Mouse (Mus musculus) neural tube, embryonic 13.5 days (tissue): Measurements from ENCODE around the gene Zbtb12. TPM values are rescaled to one million over a fixed set of nuclear protein-coding genes. Genes with fewer than 3 reads are reported as not detected.

Experiments used
- ATAC-seq: fragments of 200-750 bp; cut with Nextera tagmentation; 2 replicates; pipeline ENCODE4 v1.8.0; 2017; ENCODE audit warnings: low read depth, mild to moderate bottlenecking, moderate TSS enrichment, moderate library complexity
- H3K27ac ChIP-seq: fragments of 300-500 bp; sonication (generic); replicated peaks from 2 replicates; pipeline ENCODE4 v1.5.1; 2015; ENCODE audit warnings: moderate library complexity, mild to moderate bottlenecking, inconsistent platforms
- H3K27me3 ChIP-seq: fragments of 300-500 bp; sonication (generic); 2 replicates; pipeline ENCODE4 v1.6.1; 2015; ENCODE audit warnings: mild to moderate bottlenecking, inconsistent platforms
- H3K36me3 ChIP-seq: fragments of 300-500 bp; sonication (generic); 2 replicates; pipeline ENCODE4 v1.6.1; 2015; ENCODE audit warnings: mild to moderate bottlenecking, inconsistent platforms
- H3K4me1 ChIP-seq: fragments of 300-500 bp; sonication (generic); replicated peaks from 2 replicates; pipeline ENCODE4 v1.6.1; 2015; ENCODE audit warnings: inconsistent platforms
- H3K4me2 ChIP-seq: fragments of 300-500 bp; sonication (generic); 2 replicates; pipeline ENCODE4 v1.6.1; 2015; ENCODE audit warnings: inconsistent platforms, mild to moderate bottlenecking, moderate library complexity
- H3K4me3 ChIP-seq: fragments of 300-500 bp; sonication (generic); 2 replicates; pipeline ENCODE4 v1.5.1; 2015; ENCODE audit warnings: mild to moderate bottlenecking, inconsistent platforms
- H3K9ac ChIP-seq: fragments of 300-500 bp; sonication (generic); 2 replicates; pipeline ENCODE4 v1.6.1; 2015; ENCODE audit warnings: moderate library complexity, mild to moderate bottlenecking, inconsistent platforms
- H3K9me3 ChIP-seq: fragments of 300-500 bp; sonication (generic); 2 replicates; pipeline ENCODE4 v1.6.1; 2016; ENCODE audit warnings: inconsistent platforms
- WGBS: fragments of 180-500 bp; shearing (Covaris S2); methylation state at CpG from one replicate; pipeline ENCODE4 v1.1.7; 2015; 5-methylcytosine and 5-hydroxymethylcytosine counted together
- microRNA-seq: library from miRNA; unstranded; fragments of <30 nt; microRNA quantifications from one replicate; pipeline ENCODE4, GENCODE M21; 2016
- polyA plus RNA-seq: library from polyadenylated mRNA; unstranded; fragments of >200 nt; fragmentation: Nextera tagmentation; extraction: Ambion mirVana; gene quantifications from 2 replicates; pipeline ENCODE4 v1.2.1, GENCODE M21; 2015

Gene Zbtb12
- polyA plus RNA-seq, 1 experiment from 2014 or later, result 10.4 TPM

DNA sequence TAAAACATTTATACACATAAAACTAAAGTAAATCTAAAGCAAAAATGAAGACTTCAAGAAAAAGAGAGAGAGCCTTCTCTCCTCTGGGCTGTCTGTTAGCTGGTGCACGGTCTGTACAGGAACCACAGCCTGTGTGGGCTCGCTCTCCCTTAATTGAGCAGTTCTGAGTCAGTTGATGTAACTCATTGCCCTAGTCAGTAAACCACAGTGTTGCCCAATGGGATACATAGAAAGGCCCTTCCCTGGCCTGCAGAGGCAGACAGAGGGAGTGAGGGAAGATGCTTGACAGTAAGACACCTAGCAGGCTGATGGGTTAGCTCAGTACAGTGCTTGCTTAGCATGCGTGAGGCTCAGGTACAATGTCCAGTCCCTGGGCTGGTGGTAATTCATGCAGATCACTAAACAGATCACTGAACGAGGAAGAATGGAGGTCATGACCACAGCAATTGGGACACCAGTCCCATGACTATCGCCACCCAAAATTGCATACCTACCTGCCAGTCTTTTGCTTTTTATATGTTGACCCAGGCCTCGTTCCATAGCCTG lies 58.8 kb downstream of the Zbtb12 start:
- Histone ChIP-seq H3K27ac (no peak overlapping the region), H3K36me3 (peaks cover 20% of the 10 kb centered on the region), H3K27me3 (no peaks in the 10 kb centered on the region), H3K9ac (no peak overlapping the region), H3K4me1 (peaks cover 7% of the 10 kb centered on the region), H3K4me3 (no peak overlapping the region), H3K9me3 (no peaks in the 10 kb centered on the region), H3K4me2 (no peak overlapping the region)
- 82% methylated on average over 6 of the region's 6 CpGs for WGBS
- no peak for ATAC-seq

DNA sequence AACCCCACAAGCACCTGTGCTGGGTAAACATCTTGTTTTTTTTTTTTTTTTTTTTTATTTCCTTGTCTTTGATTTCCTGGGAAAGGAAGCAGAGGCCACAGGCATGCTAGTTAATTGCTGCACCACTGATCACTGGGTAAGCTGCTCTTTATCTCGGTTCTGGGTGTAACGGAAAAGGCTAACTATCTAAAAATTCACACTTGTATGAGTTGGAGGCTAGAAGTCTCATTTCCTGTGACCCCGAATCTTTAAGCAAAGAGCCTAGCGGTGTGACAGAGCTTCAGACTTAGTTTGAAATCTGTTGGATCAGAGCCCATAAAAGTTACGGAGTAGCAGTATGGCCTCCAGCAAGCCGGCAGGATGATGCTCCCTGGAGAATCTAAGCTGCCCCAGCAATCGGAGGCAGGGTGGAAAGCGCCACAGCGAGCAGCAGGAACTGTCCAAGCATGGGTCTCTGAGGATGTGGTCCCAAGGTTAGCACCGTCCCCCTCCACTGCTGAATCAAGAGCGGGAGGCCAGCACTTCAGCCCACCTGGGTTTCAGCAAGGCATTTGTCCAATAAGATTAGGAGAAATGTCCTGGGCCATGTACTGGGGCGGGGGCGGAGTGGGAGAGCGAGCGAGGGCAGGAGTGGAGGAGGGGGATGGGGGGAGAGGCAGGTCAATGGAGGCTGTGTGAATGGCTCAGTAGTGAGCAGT lies 62.2 kb downstream of the Zbtb12 start:
- Histone ChIP-seq H3K27ac (0 out of 2 replicates have a peak overlapping the region, but pooled peaks have one; percentile 23), H3K9ac (peak overlapping the region; percentile 63), H3K4me2 (peak overlapping the region; percentile 51), H3K4me1 (peaks cover 7% of the 10 kb centered on the region), H3K9me3 (no peaks in the 10 kb centered on the region), H3K36me3 (no peaks in the 10 kb centered on the region), H3K27me3 (no peaks in the 10 kb centered on the region), H3K4me3 (peak overlapping the region; percentile 27)
- ATAC-seq, result no peak
- 5% methylated on average over 15 of the region's 15 CpGs for WGBS

DNA sequence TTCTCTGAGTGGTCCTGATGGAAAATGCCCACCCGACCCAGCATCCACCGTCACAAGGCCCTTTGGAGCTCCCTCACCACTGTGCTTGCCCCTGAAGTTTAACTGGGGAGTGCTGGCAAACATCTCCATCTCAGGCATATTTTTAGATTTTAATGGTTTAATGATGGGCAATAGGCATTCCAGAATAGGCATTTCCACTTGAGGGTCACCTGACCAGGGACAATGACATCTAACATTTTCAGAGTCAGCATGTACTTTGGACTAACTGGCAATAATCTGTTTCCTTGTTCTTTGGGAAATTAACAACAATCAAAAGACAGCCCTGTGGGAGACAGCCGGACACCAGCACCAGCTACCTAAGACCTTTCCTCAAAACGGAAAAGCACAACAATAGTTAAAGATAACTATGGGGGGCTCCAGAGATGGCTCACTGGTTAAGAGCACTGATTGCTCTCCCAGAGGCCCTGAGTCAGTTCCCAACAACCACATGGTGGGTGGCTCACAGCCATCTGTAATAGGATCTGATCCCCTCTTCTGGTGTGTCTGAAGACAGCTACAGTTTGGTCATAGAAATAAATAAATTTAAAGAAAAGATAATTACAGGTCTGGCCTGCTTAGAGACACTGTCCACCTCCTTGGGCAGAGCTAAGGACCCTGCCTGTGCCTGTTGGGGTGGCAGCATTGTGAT lies 64.0 kb downstream of the Zbtb12 start:
- Histone ChIP-seq H3K4me3 (no peak overlapping the region), H3K27ac (no peak overlapping the region), H3K27me3 (no peaks in the 10 kb centered on the region), H3K4me1 (peaks cover 7% of the 10 kb centered on the region), H3K36me3 (peaks cover 4% of the 10 kb centered on the region; the same call in 1 of the 2 replicates), H3K4me2 (no peak overlapping the region), H3K9ac (no peak overlapping the region), H3K9me3 (no peaks in the 10 kb centered on the region)
- ATAC-seq, result no peak
- WGBS, result 77% methylated on average over 4 of the region's 4 CpGs

DNA sequence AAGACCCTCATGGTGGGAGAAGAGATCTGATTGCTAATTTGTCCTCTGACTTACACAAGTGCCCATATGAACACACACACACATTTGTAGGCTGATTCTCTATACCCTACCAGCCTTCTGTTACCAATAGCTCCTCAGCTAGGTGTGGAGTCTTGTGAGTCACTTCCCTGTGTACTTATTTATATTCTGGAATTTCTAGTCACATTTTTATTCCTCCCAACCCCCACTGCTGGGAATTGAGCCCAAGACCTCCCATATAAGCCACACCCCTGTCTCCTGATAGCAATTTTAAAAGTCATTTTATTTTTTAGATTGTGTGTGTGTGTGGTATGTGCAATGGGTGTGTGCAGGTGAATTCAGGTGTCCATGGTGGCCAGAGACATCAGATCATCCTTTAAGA lies 65.1 kb downstream of the Zbtb12 start:
- H3K9ac ChIP-seq, result no peak overlapping the region
- no peak overlapping the region for H3K4me3 ChIP-seq
- H3K4me1 ChIP-seq, result peaks cover 7% of the 10 kb centered on the region

More for the DNA sequence above, 65.1 kb downstream of the Zbtb12 start:
- ATAC-seq, result no peak
- peaks cover 13% of the 10 kb centered on the region for H3K36me3 ChIP-seq
- no peak overlapping the region for H3K4me2 ChIP-seq
- no peaks in the 10 kb centered on the region for H3K27me3 ChIP-seq
- no peak overlapping the region for H3K27ac ChIP-seq
- no peaks in the 10 kb centered on the region for H3K9me3 ChIP-seq

Small RNAs within 50 kb of the gene (microRNA-seq; reads per million reads assigned to microRNA genes)
- 0.89 reads per million for gene Mir6970
- 1.3 reads per million for gene Mir6971
- gene Mir6972, result not detected

Other genes starting within 250 kb of the Zbtb12 start
- 3.8 and 4.2 TPM in 2 replicates for gene Prrt1, start 249.9 kb upstream of the Zbtb12 start, polyA plus RNA-seq
- 17.1 and 18.6 TPM in 2 replicates for gene Fkbpl, start 234.7 kb upstream of the Zbtb12 start, polyA plus RNA-seq
- 106 TPM in 2 replicates for gene Atf6b, start 232.3 kb upstream of the Zbtb12 start, polyA plus RNA-seq
- gene Tnxb, start 208.9 kb upstream of the Zbtb12 start, polyA plus RNA-seq, result 0.11 and 0.14 TPM in 2 replicates
- not detected in 2 replicates for gene C4b, start 135.6 kb upstream of the Zbtb12 start, polyA plus RNA-seq
- gene Cyp21a1, start 74.9 kb upstream of the Zbtb12 start, polyA plus RNA-seq, result not detected in 2 replicates
- 31.6 and 34.2 TPM in 2 replicates for gene Stk19, start 42.5 kb upstream of the Zbtb12 start, polyA plus RNA-seq
- 63.0 and 63.2 TPM in 2 replicates for gene Dxo, start 42.5 kb upstream of the Zbtb12 start, polyA plus RNA-seq
- 49.7 and 57.1 TPM in 2 replicates for gene Skiv2l, start 29.3 kb upstream of the Zbtb12 start, polyA plus RNA-seq
- gene Nelfe, start 29.1 kb upstream of the Zbtb12 start, polyA plus RNA-seq, result 81.6 and 90.5 TPM in 2 replicates
- 1.8 and 2.9 TPM in 2 replicates for gene Cfb, start 17.0 kb upstream of the Zbtb12 start, polyA plus RNA-seq
- not detected in 2 replicates for gene Gm20547, start 2.6 kb downstream of the Zbtb12 start, polyA plus RNA-seq
- 0.99 and 2.1 TPM in 2 replicates for gene C2, start 18.8 kb downstream of the Zbtb12 start, polyA plus RNA-seq
- 86.8 and 88.7 TPM in 2 replicates for gene Ehmt2, start 19.0 kb downstream of the Zbtb12 start, polyA plus RNA-seq
- not detected in 2 replicates for gene Slc44a4, start 35.0 kb downstream of the Zbtb12 start, polyA plus RNA-seq
- gene Neu1, start 51.8 kb downstream of the Zbtb12 start, polyA plus RNA-seq, result 30.2 and 30.6 TPM in 2 replicates
- 0.38 and 0.47 TPM in 2 replicates for gene Hspa1b, start 79.8 kb downstream of the Zbtb12 start, polyA plus RNA-seq
- not detected in 2 replicates for gene Gm20481, start 90.4 kb downstream of the Zbtb12 start, polyA plus RNA-seq
- gene Hspa1a, start 92.7 kb downstream of the Zbtb12 start, polyA plus RNA-seq, result 6.0 and 6.3 TPM in 2 replicates
- 1.5 and 2.2 TPM in 2 replicates for gene Hspa1l, start 93.2 kb downstream of the Zbtb12 start, polyA plus RNA-seq
- gene Lsm2, start 102.4 kb downstream of the Zbtb12 start, polyA plus RNA-seq, result 99.4 and 99.8 TPM in 2 replicates
- gene Vars, start 121.5 kb downstream of the Zbtb12 start, polyA plus RNA-seq, result 57.9 and 58.2 TPM in 2 replicates
- 0.17 and 0.18 TPM in 2 replicates for gene Vwa7, start 137.1 kb downstream of the Zbtb12 start, polyA plus RNA-seq
- gene Sapcd1, start 148.5 kb downstream of the Zbtb12 start, polyA plus RNA-seq, result 2.5 and 2.6 TPM in 2 replicates
- gene Msh5, start 167.3 kb downstream of the Zbtb12 start, polyA plus RNA-seq, result 2.8 and 3.1 TPM in 2 replicates
- gene Clic1, start 170.5 kb downstream of the Zbtb12 start, polyA plus RNA-seq, result 132 and 145 TPM in 2 replicates
- 417 and 431 TPM in 2 replicates for gene Ddah2, start 179.6 kb downstream of the Zbtb12 start, polyA plus RNA-seq
- 0.54 TPM in 1 of 2 replicates, not detected in the other for gene Ly6g6c, start 185.9 kb downstream of the Zbtb12 start, polyA plus RNA-seq
- 0.28 and 0.38 TPM in 2 replicates for gene Mpig6b, start 186.7 kb downstream of the Zbtb12 start, polyA plus RNA-seq
- 0.46 and 0.55 TPM in 2 replicates for gene Ly6g6e, start 197.4 kb downstream of the Zbtb12 start, polyA plus RNA-seq
- gene Ly6g6d, start 198.6 kb downstream of the Zbtb12 start, polyA plus RNA-seq, result 0.95 and 1.8 TPM in 2 replicates
- 0.44 and 0.68 TPM in 2 replicates for gene Ly6g6f, start 206.1 kb downstream of the Zbtb12 start, polyA plus RNA-seq
- gene Abhd16a, start 209.8 kb downstream of the Zbtb12 start, polyA plus RNA-seq, result 98.2 and 104 TPM in 2 replicates
- gene Ly6g5c, start 228.8 kb downstream of the Zbtb12 start, polyA plus RNA-seq, result not detected in 2 replicates
- 1.4 and 1.7 TPM in 2 replicates for gene Ly6g5b, start 235.9 kb downstream of the Zbtb12 start, polyA plus RNA-seq
- gene Gpank1, start 242.0 kb downstream of the Zbtb12 start, polyA plus RNA-seq, result 20.9 and 25.5 TPM in 2 replicates
- 333 and 339 TPM in 2 replicates for gene Csnk2b, start 242.6 kb downstream of the Zbtb12 start, polyA plus RNA-seq
- gene D17H6S53E, start 246.9 kb downstream of the Zbtb12 start, polyA plus RNA-seq, result 8.9 and 10.6 TPM in 2 replicates